Mouse (Mus musculus): ENCODE measurements around the gene Ube2a.
"Not testable (repeated sequence)": the region's sequence is repeated elsewhere in the genome, so short reads cannot be mapped to it uniquely, and the experiment has no call there.

Gene Ube2a

GRCm38 (mm10) chrX:36873765-36874164 is at the start of gene Ube2a, which contains the start of gene C330007P06Rik:
TSS of gene Ube2a (plus strand) at chrX:36873900.
TSS of gene C330007P06Rik (minus strand) at chrX:36874111.
- no peak for DNase-seq (ENCODE audit: low spot score in 2 of 2)

- DNase-seq (ENCODE audit: low spot score in 2 of 2): no peak
Observed at GRCm38 (mm10) chrX:36823932-36824711, 49.6 kb upstream of the Ube2a start.

DNA sequence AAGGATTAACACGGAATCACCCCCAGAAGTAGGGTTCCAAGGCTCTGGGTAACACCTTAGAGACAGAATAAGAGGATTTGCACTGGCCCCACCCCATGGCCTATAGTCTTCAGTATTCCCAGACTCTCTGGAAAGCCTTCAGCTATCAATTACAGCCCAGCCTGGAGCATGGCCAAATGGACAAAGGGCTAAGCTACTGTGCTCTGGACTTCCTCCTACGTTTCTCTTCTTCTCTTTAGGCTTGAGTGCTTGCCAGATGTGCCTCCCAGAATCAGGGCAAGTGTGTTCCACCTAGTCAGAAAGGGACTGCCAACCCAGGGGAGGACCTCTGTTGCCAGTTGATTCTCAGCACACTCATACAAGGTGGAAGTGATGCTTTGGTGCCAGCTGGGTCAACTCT is 48.7 kb upstream of the Ube2a start:
- no peak for DNase-seq (ENCODE audit: low spot score in 2 of 2)

GRCm38 (mm10) chrX:36826873-36827272 is 46.8 kb upstream of the Ube2a start:
- no peak for DNase-seq (ENCODE audit: low spot score in 2 of 2)

DNA sequence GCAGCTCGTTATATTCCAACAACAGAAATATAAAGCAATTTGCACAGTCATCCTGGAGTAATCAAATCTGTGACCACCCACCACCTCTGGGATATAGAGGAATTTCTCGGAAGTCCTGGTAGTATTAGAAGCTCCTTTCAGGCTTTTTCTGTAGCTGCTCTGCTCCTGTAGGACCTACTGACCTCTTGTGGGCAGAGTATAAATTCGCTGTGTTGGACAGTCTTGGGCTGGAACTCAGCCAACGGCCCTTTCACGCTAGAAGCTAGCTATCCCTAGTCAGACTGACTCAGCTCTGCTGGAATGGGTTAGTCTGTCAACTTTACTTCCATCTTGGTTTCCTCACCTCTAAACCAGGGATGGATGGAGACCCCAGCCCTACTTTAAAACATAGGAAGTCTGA is 43.4 kb upstream of the Ube2a start:
- no peak for DNase-seq (ENCODE audit: low spot score in 2 of 2)

- peak in 1 of 2 experiments; percentile 14 for DNase-seq (ENCODE audit: low spot score in 2 of 2)
Observed at GRCm38 (mm10) chrX:36831632-36832031, 42.1 kb upstream of the Ube2a start.

DNA sequence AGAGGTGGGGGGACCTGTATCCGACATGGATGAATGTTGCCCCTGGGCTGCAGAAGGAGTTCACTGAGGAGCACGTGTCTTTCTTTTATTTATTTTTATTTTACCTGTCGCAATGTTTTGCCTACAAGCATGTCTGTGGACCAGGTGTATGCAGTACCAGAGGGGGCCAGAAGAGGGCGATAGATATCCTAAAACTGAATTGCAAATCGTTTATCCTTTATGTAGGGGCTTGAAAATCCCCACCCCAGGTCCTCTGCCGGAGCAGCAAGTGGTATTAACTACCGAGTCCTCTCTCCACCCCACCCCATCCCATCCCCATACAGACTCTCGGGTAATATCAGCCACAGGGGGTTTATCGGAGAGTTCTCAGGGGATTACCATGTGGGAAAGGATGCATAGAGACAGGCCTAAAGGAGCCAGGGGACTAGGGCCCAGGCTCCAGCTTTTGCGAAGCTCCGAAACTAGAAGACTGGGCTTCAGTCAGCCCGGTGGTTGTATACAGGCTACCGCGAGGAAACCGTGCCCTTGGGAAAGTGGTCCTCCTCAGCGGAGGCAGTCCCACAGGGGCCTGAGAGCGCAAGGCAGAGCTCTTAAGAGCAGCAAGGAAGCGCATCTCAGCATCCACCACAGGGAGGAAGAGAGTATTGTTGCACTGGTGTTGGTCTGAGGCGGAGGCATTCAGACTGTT is 40.2 kb upstream of the Ube2a start:
- peak; percentile 18 to 33 for DNase-seq (ENCODE audit: low spot score in 2 of 2)

DNA sequence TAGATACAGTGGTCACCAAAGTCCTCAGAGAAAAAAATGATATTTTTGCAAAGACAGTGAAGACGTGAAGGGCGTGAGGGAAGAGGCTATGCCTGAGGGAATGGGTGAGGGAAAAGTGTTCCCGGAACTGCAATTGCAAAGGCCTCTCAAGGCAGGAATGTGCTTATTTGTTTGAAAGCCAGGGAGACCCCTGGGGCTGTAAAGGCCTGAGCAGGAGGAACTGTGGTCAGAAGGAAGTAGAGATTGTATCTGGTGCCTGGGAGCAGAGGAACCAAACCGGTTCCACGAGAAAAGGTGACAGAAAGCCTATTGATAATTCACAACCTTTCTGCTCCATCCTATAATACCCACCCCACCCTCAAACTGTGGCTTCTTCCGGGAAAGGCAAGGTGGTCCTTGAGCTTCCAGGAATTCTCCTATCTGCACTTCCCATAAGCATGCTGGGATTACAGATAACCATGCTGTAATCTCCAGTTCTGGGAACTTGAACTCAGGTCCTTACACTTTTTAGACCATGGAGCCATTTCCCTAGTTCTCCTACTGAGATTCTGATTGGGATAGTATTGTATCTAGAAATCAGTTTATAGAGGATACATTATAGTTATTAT is 36.5 kb upstream of the Ube2a start:
- no peak for DNase-seq (ENCODE audit: low spot score in 2 of 2)

DNA sequence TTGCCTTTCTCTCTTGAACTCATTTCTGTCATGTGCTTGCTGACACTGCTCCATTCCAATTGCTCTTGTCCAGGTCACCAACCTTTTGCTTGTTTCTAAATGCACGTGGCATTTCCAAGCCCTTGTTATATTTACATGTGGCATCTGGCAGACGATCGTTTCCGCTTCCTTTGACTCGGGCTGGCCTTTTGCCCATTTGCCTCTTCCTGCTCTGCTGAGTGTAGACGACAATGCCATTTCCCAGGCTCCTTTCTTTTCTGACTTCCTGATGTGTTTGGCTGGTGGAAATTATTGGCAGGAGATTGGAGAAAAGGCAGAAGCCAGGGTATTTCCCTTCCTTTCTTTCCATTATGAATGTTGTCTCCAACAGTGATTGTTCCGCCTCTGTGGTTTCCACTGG is 34.3 kb upstream of the Ube2a start:
- no peak for DNase-seq (ENCODE audit: low spot score in 2 of 2)

DNA sequence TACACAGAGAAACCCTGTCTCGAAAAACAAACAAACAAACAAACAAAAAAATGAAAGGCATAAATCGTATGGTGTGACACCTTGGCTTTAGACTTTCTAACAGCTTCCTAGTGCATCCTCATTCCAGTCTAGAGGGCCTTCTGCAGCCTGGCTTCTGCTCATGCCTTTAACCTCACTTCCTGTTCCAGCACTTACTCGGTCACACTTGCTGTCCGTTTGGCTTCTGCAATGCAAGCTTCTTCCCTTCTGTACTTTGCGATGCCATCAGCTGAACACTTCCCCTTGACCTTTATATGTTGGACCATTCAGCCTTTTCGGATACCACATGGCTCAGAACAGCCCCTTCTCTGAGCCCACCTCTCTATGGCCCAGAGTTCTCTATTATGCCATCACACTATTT is 32.0 kb upstream of the Ube2a start:
- no peak for DNase-seq (ENCODE audit: low spot score in 2 of 2)

DNA sequence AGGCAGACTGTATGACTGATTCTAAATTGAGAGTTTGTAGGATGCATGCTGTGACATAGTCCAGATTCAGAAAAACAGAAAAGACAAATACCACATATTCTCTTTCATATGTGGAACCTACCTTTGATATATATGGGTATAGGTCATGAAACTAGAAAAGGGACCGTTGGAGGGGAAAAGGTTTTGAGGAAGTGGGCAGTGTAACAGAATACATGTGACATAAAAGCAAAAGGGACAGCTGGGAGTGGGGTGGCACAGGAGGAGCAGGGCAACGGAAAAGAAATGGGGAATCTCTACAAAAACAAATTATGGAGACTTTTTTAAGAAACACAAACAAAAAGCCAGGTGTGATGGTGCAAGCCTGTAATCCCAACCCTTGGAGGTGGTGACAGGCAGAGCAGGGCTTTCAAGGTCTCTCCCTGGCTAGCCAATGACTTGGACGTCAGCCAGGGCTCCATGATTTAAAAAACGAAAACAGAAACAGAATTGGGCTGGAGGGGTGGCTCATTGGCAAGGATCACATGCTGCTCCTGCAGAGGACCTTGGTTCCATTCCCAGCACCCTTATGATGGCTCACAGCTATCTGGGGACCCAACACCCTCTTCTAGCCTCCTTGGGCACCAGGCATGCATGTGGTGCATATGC is 30.2 kb upstream of the Ube2a start:
- no peak for DNase-seq (ENCODE audit: low spot score in 2 of 2)

GRCm38 (mm10) chrX:36847152-36847551 is 26.5 kb upstream of the Ube2a start:
- no peak for DNase-seq (ENCODE audit: low spot score in 2 of 2)

DNA sequence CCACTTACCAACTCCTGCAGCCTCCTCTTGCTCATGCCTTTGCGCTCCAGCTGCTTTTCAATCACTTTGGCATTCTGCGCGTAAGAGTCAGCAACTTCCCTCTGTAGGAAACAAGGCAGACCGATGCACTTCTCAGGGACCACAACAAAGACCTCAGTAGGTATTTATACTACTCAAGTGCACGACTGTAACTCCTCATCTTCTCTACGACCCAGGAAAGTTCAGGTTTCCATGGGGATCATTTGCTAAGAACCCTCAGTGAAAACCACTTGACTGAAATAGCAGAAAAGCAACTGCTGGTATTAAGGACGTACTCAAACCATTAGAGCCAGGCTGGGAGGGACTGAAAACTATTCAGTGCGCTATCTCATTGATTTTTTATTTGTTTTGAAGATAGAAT is 21.1 kb upstream of the Ube2a start:
- no peak for DNase-seq (ENCODE audit: low spot score in 2 of 2)

DNA sequence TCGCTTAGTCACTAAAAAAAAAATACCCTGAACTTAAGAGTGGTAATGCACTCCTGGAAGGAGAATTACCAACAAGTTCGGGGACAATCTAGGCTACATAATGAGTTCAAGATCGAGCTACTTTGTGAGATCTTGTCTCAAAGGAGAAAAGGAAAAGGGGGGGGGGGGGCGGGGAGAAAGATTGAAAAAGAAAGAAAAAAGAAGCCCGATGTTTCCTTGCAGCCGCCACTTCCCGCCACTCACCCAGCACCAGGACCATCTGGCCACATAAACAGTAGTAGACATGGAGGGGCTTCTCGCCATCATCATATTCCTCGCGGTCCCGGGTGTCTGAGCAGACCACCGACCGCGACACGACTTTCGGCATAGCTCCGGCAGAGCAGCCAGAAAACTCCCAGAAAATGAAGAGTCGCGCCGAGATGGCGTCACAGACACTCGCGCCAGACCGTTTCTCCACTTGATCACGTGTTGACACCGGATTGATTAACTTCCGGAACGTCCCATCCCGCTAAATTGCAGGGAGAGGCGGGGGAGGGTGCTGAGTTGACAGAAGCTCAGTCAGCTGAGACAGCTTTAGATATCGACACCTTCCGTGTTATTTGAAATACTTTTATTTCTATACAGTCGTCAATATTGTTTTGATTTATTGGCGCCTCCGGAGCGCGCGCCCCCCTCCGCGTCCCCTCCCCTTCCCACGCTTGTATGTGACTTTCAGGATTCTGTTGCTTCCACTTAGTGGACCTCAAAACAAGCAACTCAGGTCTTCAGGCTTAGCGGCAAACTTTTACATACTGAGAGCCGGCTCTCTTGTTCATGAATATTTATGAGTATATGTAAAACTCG is 9.7 kb upstream of the Ube2a start:
- DNase-seq (ENCODE audit: low spot score in 2 of 2): peak; percentile 76 to 78

- no peak for DNase-seq (ENCODE audit: low spot score in 2 of 2)
Observed at GRCm38 (mm10) chrX:36864609-36865328, 8.9 kb upstream of the Ube2a start.

GRCm38 (mm10) chrX:36870372-36870771 is 3.3 kb upstream of the Ube2a start:
- DNase-seq (ENCODE audit: low spot score in 2 of 2): no peak

GRCm38 (mm10) chrX:36874178-36874696 is 537 bp downstream of the Ube2a start:
- DNase-seq (ENCODE audit: low spot score in 2 of 2): peak; percentile 72 to 80

DNA sequence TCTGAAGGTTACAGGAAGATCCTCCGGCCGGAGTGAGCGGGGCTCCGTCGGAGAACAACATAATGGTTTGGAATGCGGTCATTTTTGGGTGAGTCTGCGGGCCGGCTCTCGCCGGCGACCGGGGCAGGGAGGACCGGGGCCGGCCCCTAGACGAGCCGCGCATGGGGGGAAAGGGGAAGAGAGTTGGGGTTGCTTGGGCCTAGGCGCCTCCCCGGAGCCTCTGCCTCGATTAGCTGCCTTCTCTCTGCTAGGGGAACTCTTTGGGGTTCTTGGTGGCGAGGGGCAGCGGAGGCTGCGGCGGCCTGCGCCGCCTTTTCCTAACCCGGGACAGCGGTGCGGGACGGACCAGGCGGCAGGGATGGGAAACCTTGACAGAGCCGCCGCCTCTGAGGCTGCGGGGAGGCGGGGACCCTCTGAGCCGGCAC is 1.0 kb downstream of the Ube2a start:
- no peak for DNase-seq (ENCODE audit: low spot score in 2 of 2)

DNA sequence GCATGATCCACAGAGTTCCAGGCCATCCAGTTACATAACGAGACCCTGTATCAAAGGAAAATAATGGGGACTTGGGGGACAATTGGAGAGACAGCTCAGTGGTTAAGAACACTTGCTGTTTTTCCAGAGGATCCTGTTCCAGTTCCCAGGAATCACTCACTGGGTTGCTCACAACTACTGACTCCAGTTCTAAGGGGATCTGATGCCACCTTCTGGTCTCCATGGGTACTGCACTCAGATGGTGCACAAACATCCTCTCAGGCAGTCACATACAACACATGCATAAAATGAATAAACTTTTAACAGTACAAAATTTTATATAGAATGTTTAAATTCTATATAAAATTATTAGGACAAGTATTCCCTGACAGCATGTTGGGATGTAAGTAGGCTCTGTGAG is 11.0 kb downstream of the Ube2a start:
- DNase-seq (ENCODE audit: low spot score in 2 of 2): no peak

- not testable (repeated sequence) for DNase-seq (ENCODE audit: low spot score in 2 of 2)
Observed at GRCm38 (mm10) chrX:36898931-36899330, 25.2 kb downstream of the Ube2a start.
